Mouse (Mus musculus): Measurements from ENCODE around the gene Trmt2a.
A peak's percentile ranks its signal among the peaks of the same experiment; 100 is the strongest.

The Trmt2a gene

GRCm38 (mm10) chr16:18233451-18233850 is 15.0 kb upstream of the Trmt2a start:
- DNase-seq = no peak

GRCm38 (mm10) chr16:18233919-18234670 is 14.4 kb upstream of the Trmt2a start:
- no peak for DNase-seq

GRCm38 (mm10) chr16:18234671-18235388 is 13.6 kb upstream of the Trmt2a start, which contains the start of gene Zdhhc8:
Gene Zdhhc8, minus strand, starts transcription at chr16:18235136.
- peak; percentile 85 for DNase-seq

- DNase-seq = peak; percentile 82
These were observed 13.0 kb upstream of the Trmt2a start for GRCm38 (mm10) chr16:18235389-18236065.

- DNase-seq = no peak
These were observed 11.6 kb upstream of the Trmt2a start for GRCm38 (mm10) chr16:18236676-18237501.

- DNase-seq = no peak
These were observed 6.9 kb upstream of the Trmt2a start for GRCm38 (mm10) chr16:18241581-18241980.

- DNase-seq = peak; percentile 63
These were observed 719 bp upstream of the Trmt2a start for GRCm38 (mm10) chr16:18247521-18248399.

GRCm38 (mm10) chr16:18249364-18249967 is 987 bp downstream of the Trmt2a start:
- peak; percentile 36 for DNase-seq

- no peak for DNase-seq
These were observed 1.8 kb downstream of the Trmt2a start for GRCm38 (mm10) chr16:18250231-18250630.

- DNase-seq = no peak
These were observed 2.6 kb downstream of the Trmt2a start for GRCm38 (mm10) chr16:18250828-18251790.

- no peak for DNase-seq
These were observed 4.3 kb downstream of the Trmt2a start for GRCm38 (mm10) chr16:18252736-18253135.

GRCm38 (mm10) chr16:18253866-18254265 is 5.4 kb downstream of the Trmt2a start:
- no peak for DNase-seq

GRCm38 (mm10) chr16:18258221-18258620 is 9.7 kb downstream of the Trmt2a start, which contains the start of gene Gm49776:
Gene Gm49776, minus strand, starts transcription at chr16:18258321.
- no peak for DNase-seq

- no peak for DNase-seq
These were observed 16.5 kb downstream of the Trmt2a start for GRCm38 (mm10) chr16:18265024-18265423.

GRCm38 (mm10) chr16:18268182-18268581 is 19.7 kb downstream of the Trmt2a start:
- DNase-seq = no peak

- DNase-seq = no peak
These were observed 26.7 kb downstream of the Trmt2a start for GRCm38 (mm10) chr16:18275166-18275565.

GRCm38 (mm10) chr16:18288166-18288565 is 39.7 kb downstream of the Trmt2a start:
- DNase-seq = peak; percentile 39

GRCm38 (mm10) chr16:18288581-18289061 is 40.1 kb downstream of the Trmt2a start:
- no peak for DNase-seq

GRCm38 (mm10) chr16:18289067-18289588 is 40.6 kb downstream of the Trmt2a start, which contains the start of gene Dgcr8:
Gene Dgcr8, minus strand, starts transcription at chr16:18289246.
- peak; percentile 100 for DNase-seq
